Mouse (Mus musculus) testis, adult 2 months (tissue): ENCODE results near the gene Rplp0. TPM values are rescaled to one million over a fixed set of nuclear protein-coding genes. Genes with fewer than 3 reads are reported as not detected.

Experiments used
- H3K27ac ChIP-seq: fragments of 200-500 bp; 2 replicates; pipeline ENCODE4 v1.5.1; 2012; ENCODE audit warnings: low read depth, low read length; ENCODE audit not compliant: control insufficient read depth, insufficient read depth
- H3K27me3 ChIP-seq: fragments of 200-500 bp; 2 replicates; pipeline ENCODE4 v1.6.1; 2012; ENCODE audit warnings: mild to moderate bottlenecking, low read length, moderate library complexity; ENCODE audit not compliant: control insufficient read depth, insufficient read depth
- H3K36me3 ChIP-seq: fragments of 200-500 bp; 2 replicates; pipeline ENCODE4 v1.6.1; 2012; ENCODE audit warnings: mild to moderate bottlenecking, low read length; ENCODE audit not compliant: control insufficient read depth, insufficient read depth
- H3K4me1 ChIP-seq: fragments of 200-500 bp; 2 replicates; pipeline ENCODE4 v1.6.1; 2012; ENCODE audit warnings: low read length; ENCODE audit not compliant: control insufficient read depth, insufficient read depth
- H3K4me3 ChIP-seq: fragments of 200-500 bp; 2 replicates; pipeline ENCODE4 v1.5.1; 2012; ENCODE audit warnings: low read depth, mild to moderate bottlenecking, low read length, moderate library complexity, mixed read lengths; ENCODE audit not compliant: control insufficient read depth
- CTCF ChIP-seq: fragments of 200-500 bp; IDR thresholded peaks from 2 replicates; pipeline ENCODE4 v1.5.1; 2012; ENCODE audit warnings: low read depth, mild to moderate bottlenecking, inconsistent platforms, low read length, moderate library complexity; ENCODE audit not compliant: control insufficient read depth, insufficient read depth, insufficient replicate concordance
- POLR2A ChIP-seq: fragments of 200-500 bp; IDR thresholded peaks from 2 replicates; pipeline ENCODE4 v1.6.1; 2012; ENCODE audit warnings: low read depth, mild to moderate bottlenecking, inconsistent platforms, low read length, moderate library complexity; ENCODE audit not compliant: control insufficient read depth
- polyA plus RNA-seq: library from polyadenylated mRNA; depleted of rRNA; stranded (reverse); fragments of >200 nt; gene quantifications from 2 replicates; pipeline ENCODE4 v1.2.3, GENCODE M21; 2012

Rplp0 gene
- polyA plus RNA-seq, 1 experiment = 1,500 TPM

DNA sequence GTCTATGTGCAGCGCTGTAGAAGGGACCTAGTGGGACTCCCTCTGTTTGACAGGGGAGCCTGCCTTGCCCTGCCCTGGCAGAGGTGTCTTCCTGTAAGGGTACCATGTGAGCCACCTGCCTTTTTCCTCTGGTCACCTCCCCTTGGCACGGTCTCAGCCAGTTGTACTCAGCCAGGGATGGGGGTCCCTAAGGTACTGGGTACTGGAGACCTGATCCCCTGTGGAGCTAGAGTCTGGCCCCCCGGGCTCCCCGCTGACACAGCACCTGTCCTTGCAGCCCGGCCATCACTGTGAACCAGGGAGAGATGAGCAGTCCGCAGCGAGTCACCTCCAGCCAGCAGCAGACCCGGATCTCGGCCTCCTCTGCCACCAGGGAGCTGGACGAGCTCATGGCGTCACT, 12.7 kb upstream of the Rplp0 start:
- Histone ChIP-seq H3K4me3 (no peak overlapping the region), H3K36me3 (no peaks in the 10 kb centered on the region), H3K27me3 (no peaks in the 10 kb centered on the region), H3K4me1 (peaks cover 2% of the 10 kb centered on the region), H3K27ac (no peak overlapping the region)
- TF ChIP-seq CTCF (no peak), POLR2A (peak; percentile 27; the same call in 1 of the 2 replicates)

DNA sequence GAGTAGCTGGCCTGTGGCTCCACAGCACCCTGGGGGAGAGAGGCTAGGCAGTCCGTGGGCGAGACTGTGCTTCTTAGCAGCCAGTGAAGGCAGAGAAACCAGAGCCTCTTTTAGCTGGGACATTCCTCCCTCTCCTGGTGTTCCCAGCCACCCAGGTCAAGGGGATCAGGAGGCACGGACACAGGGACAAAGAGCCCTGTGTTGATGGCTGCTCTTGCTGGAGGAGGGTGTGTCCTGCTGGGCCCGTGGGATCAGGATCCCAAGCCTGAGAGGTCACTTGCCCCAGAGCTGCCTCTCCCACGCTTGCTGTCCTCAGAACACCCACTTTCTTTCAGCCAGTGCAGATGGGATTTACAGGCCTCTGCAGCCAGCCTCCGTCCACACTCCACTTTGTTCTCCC, 12.3 kb upstream of the Rplp0 start:
- no peak overlapping the region for H3K4me3 ChIP-seq
- TF ChIP-seq POLR2A (no peak), CTCF (no peak)
- peaks cover 1% of the 10 kb centered on the region for H3K4me1 ChIP-seq
- H3K27me3 ChIP-seq = no peaks in the 10 kb centered on the region
- H3K36me3 ChIP-seq = no peaks in the 10 kb centered on the region
- peak overlapping the region; percentile 35; the same call in 1 of the 2 replicates for H3K27ac ChIP-seq

DNA sequence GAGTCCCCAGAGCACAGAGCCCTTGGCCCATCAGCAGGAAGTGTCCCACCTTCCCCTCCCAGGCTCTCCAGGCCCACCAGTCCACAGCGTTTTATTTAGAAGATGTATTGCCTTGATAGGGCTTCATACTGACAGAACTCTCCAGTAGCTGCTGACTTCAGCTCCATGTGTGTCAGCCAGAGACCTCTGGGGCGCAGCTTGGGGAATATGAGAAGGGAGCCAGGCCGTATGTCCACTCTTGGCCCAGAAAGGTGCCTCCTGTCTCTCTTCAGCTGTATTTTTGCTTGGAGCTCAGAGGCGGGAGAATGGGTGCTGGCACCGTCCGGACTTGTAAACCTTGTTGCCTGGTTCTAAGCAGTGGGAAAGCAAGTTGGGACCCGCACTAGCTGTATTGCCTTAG, 11.8 kb upstream of the Rplp0 start:
- Histone ChIP-seq H3K4me1 (no peaks in the 10 kb centered on the region; the same call in none of the 2 replicates), H3K36me3 (no peaks in the 10 kb centered on the region), H3K27me3 (no peaks in the 10 kb centered on the region), H3K4me3 (no peak overlapping the region), H3K27ac (peak overlapping the region; percentile 35)
- TF ChIP-seq POLR2A (0 out of 2 replicates have a peak, but pooled peaks have one; percentile 7), CTCF (no peak)

DNA sequence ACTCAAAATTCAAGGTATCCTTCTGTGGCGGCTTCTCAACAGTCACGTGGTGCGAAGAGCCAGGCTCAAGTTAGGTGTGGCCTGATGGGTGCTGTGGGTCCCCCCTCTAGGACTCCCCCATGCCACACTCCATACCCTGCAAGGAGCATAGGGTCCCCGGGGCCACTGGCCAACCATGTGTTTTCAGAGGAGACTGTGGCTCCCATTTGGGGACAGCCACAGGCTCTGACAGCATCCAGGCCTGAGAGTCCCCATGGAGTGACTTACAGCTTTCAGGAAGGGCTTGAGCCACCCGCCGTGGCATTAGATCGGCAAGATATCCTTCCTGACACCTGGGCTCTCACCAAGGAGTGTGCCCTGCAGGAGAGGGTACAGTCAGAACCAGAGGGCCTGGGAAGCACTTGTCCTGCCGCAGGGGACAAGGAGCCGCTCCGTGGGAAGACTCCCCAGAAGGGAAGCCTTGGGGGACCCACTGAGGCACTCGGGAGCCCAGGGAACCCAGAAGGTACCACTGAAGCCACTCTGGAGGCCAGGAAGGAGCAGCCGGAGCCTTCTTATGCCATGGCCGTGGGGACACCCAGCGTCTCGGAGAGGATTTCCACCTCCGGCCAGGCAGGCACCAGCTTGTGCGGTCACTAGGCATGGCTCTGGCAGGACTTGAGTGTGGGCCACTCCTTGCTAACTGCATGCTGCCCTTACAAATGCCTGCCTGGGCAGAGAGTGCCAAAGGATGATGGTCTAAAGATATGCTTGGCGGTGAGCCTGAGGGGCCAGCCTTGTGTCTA, 10.6 kb upstream of the Rplp0 start:
- no peaks in the 10 kb centered on the region; the same call in 1 of the 2 replicates for H3K36me3 ChIP-seq
- H3K27ac ChIP-seq = no peak overlapping the region
- no peaks in the 10 kb centered on the region for H3K27me3 ChIP-seq
- H3K4me1 ChIP-seq = no peaks in the 10 kb centered on the region; the same call in none of the 2 replicates
- H3K4me3 ChIP-seq = no peak overlapping the region
- TF ChIP-seq POLR2A (no peak), CTCF (no peak)

DNA sequence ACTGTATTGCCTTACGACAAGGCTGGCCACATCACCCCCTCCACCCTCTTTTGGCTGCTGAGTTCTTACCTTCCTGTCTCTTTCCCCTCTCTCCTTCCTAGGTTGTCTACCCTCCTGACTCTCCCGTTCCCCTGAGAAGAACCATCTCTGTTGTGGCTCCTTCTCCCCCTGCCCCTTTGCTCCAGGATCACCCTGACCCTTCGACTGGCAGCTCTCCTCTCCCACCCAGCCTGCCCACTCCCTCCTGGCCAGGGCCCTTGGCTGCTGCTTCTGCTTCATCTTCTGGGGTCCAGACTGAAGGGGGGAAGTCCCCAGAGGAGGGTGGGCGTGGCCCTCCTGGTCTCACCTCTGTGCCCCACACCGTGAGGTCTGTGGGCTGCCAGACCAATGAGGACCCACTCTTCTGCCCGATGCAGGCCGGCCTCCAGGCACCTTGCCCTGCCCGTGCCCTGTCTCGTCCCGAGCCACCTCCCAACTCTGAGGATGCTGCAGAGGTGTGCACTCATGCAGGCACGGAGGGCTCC, 8.7 kb upstream of the Rplp0 start:
- H3K4me1 ChIP-seq = peaks cover under 1% of the 10 kb centered on the region
- H3K27me3 ChIP-seq = no peaks in the 10 kb centered on the region
- no peak overlapping the region for H3K4me3 ChIP-seq
- H3K36me3 ChIP-seq = no peaks in the 10 kb centered on the region; the same call in 1 of the 2 replicates
- peak overlapping the region; percentile 34 for H3K27ac ChIP-seq
- TF ChIP-seq CTCF (no peak), POLR2A (no peak)

DNA sequence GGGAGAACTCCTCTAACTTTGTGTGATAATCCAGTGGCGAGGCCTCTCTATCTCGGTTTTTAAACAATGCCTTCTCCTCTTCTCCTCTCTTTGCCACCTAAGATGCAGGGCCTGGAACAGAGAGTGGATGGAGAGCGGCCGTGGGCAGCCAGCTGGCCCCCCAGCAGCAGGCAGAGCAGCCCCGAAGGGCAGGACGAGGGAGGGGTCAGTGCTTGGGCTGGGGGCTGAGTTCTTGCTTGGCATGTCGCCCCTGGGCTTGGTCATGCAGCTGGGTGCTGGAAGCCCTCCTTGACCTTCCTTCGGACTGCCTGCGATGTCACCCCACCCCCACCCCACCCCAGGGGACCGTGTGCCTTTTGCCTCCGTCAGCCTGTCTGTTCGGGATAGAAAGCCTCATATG, 7.9 kb upstream of the Rplp0 start:
- H3K4me1 ChIP-seq = peaks cover 5% of the 10 kb centered on the region
- no peaks in the 10 kb centered on the region; the same call in 1 of the 2 replicates for H3K36me3 ChIP-seq
- H3K27ac ChIP-seq = no peak overlapping the region
- no peaks in the 10 kb centered on the region for H3K27me3 ChIP-seq
- no peak for TF ChIP-seq POLR2A
- no peak for TF ChIP-seq CTCF
- H3K4me3 ChIP-seq = no peak overlapping the region

DNA sequence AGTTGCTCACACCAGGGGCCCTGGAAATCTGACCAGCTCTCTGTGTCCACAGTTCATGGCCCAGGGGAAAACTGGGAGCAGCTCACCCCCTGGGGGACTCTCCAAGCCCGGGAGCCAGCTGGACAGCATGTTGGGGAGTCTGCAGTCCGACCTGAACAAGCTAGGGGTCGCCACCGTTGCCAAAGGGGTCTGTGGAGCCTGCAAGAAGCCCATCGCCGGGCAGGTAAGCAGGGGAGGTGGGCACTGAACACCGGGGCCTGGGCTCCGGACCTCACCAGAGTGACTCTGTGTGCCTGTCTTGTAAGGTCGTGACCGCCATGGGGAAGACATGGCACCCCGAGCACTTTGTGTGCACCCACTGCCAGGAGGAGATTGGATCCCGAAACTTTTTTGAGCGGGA, 7.5 kb upstream of the Rplp0 start:
- Histone ChIP-seq H3K27ac (no peak overlapping the region), H3K4me1 (peaks cover 5% of the 10 kb centered on the region), H3K4me3 (no peak overlapping the region), H3K27me3 (no peaks in the 10 kb centered on the region), H3K36me3 (no peaks in the 10 kb centered on the region; the same call in 1 of the 2 replicates)
- TF ChIP-seq POLR2A (no peak), CTCF (no peak)
